Mouse (Mus musculus) hindbrain, embryonic 16.5 days (tissue): ENCODE results near the gene 4921536K21Rik. TPM values are rescaled to one million over a fixed set of nuclear protein-coding genes. Genes with fewer than 3 reads are reported as not detected.

Experiments
- ATAC-seq: fragments of 200-750 bp; cut with Nextera tagmentation; 2 replicates; pipeline ENCODE4 v1.8.0; 2017; ENCODE audit warnings: moderate TSS enrichment, moderate library complexity
- H3K27ac ChIP-seq: fragments of 300-500 bp; sonication (generic); 2 replicates; pipeline ENCODE4 v1.5.1; 2014; ENCODE audit warnings: low read depth, mild to moderate bottlenecking, control low read depth, low read length, moderate library complexity
- H3K27me3 ChIP-seq: fragments of 300-500 bp; sonication (generic); replicated peaks from 2 replicates; pipeline ENCODE4 v1.6.1; 2014; ENCODE audit warnings: low read length; ENCODE audit not compliant: control insufficient read depth, insufficient read depth
- H3K36me3 ChIP-seq: fragments of 300-500 bp; sonication (generic); 2 replicates; pipeline ENCODE4 v1.6.1; 2014; ENCODE audit warnings: mild to moderate bottlenecking, low read length, moderate library complexity, mixed read lengths; ENCODE audit not compliant: control insufficient read depth, insufficient read depth
- H3K4me1 ChIP-seq: fragments of 300-500 bp; sonication (generic); 2 replicates; pipeline ENCODE4 v1.6.1; 2014; ENCODE audit warnings: low read depth, low read length; ENCODE audit not compliant: control insufficient read depth, insufficient read depth
- H3K4me2 ChIP-seq: fragments of 300-500 bp; sonication (generic); 2 replicates; pipeline ENCODE4 v1.6.1; 2014; ENCODE audit warnings: mild to moderate bottlenecking, low read length, control low read depth, moderate library complexity
- H3K4me3 ChIP-seq: fragments of 300-500 bp; sonication (generic); 2 replicates; pipeline ENCODE4 v1.5.1; 2014; ENCODE audit warnings: mild to moderate bottlenecking, low read length, control low read depth, moderate library complexity
- H3K9ac ChIP-seq: fragments of 300-500 bp; sonication (generic); 2 replicates; pipeline ENCODE4 v1.6.1; 2014; ENCODE audit warnings: low read depth, mild to moderate bottlenecking, control low read depth, low read length, moderate library complexity
- H3K9me3 ChIP-seq: fragments of 300-500 bp; sonication (generic); 2 replicates; pipeline ENCODE4 v1.6.1; 2014; ENCODE audit warnings: mild to moderate bottlenecking, low read length, moderate library complexity; ENCODE audit not compliant: control insufficient read depth
- WGBS: fragments of 180-500 bp; shearing (Covaris S2); extraction: QIAGEN DNeasy Blood & Tissue Kit; methylation state at CpG from one replicate; pipeline ENCODE4 v1.1.7; 2014; 5-methylcytosine and 5-hydroxymethylcytosine counted together
- polyA plus RNA-seq: library from polyadenylated mRNA; unstranded; fragments of >200 nt; fragmentation: Nextera tagmentation; extraction: Ambion mirVana; gene quantifications from 2 replicates; pipeline ENCODE4 v1.2.1, GENCODE M21; 2015

Gene 4921536K21Rik
- polyA plus RNA-seq: 0.62 and 0.88 TPM in 2 replicates

- ATAC-seq: peak; percentile 99
- Histone ChIP-seq H3K27me3 (no peaks in the 10 kb centered on the region), H3K4me2 (peak within 1 kb of the TSS; percentile 71), H3K9ac (peak within 1 kb of the TSS; percentile 65), H3K27ac (peak within 1 kb of the TSS; percentile 68), H3K9me3 (no peaks in the 10 kb centered on the region), H3K4me3 (peak within 1 kb of the TSS; percentile 57), H3K36me3 (peaks cover 6% of the 10 kb centered on the region), H3K4me1 (peaks cover 6% of the 10 kb centered on the region)
- 2% methylated on average over 46 of the region's 46 CpGs for WGBS
These were observed at the start of gene 4921536K21Rik, which contains the start of gene Dusp18 for GRCm38 (mm10) chr11:3894406-3895281. TSS of gene 4921536K21Rik (minus strand) at chr11:3895098. TSS of gene Dusp18 (plus strand) at chr11:3895240.

DNA sequence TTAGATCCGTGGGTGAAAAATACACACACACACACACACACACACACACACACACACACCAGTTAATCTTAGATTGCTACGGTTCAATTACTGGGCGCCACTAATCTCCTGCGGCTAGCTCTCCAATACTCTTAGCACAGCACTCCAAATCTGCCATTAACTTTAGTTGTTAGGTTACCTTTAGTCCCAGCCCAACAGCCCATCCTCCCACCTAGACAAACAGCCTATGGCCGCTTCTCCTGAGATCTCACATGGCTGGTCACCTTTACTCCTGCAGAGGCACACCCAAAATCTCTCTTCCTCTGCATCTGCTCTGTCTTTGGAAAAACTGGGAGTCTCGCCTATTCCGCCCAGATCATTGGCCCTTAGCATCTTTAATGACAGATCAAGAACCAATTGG is 46.5 kb upstream of the 4921536K21Rik start:
- Histone ChIP-seq H3K9me3 (no peaks in the 10 kb centered on the region), H3K4me3 (no peak overlapping the region), H3K27ac (no peak overlapping the region), H3K4me2 (no peak overlapping the region), H3K4me1 (no peaks in the 10 kb centered on the region), H3K36me3 (no peaks in the 10 kb centered on the region), H3K27me3 (no peaks in the 10 kb centered on the region), H3K9ac (no peak overlapping the region)
- ATAC-seq: no peak
- 88% methylated on average over 7 of the region's 7 CpGs for WGBS

DNA sequence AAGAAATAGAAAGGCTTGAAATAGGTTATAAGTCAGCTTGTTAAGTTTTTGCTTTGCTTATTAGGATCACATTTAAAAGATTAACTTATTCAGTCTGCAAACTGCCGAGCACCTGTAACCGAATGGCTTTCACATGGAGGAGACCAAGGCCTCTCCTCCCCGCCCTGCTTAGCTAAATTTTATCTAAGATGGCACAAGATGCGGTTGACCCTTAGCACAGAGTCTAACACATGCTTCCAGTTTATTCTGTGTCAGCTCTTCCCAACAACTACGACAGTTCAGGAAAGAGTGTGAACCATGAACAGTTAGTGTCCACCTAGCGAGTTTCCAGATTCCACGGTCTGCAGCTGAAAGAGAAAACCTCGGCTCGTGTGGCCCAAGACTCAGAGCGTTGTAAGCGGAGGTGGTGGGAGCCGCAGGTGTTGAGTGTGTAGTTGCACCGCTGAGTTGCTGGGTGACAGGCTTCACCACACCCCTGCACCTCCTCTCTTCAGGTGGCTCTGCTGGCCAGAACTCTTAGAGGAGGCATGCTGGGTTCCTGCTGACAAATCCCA is 42.5 kb upstream of the 4921536K21Rik start:
- Histone ChIP-seq H3K4me1 (no peaks in the 10 kb centered on the region), H3K9me3 (no peaks in the 10 kb centered on the region), H3K4me3 (no peak overlapping the region), H3K9ac (no peak overlapping the region), H3K36me3 (no peaks in the 10 kb centered on the region), H3K27ac (no peak overlapping the region), H3K27me3 (no peaks in the 10 kb centered on the region), H3K4me2 (no peak overlapping the region)
- WGBS: 82% methylated on average over 13 of the region's 13 CpGs
- ATAC-seq: no peak

- ATAC-seq: no peak
- Histone ChIP-seq H3K27ac (no peak overlapping the region), H3K9ac (no peak overlapping the region), H3K9me3 (no peaks in the 10 kb centered on the region), H3K36me3 (no peaks in the 10 kb centered on the region), H3K27me3 (no peaks in the 10 kb centered on the region), H3K4me1 (peaks cover 5% of the 10 kb centered on the region; the same call in 1 of the 2 replicates), H3K4me3 (no peak overlapping the region), H3K4me2 (no peak overlapping the region)
- 78% methylated on average over 3 of the region's 3 CpGs for WGBS
These were observed 41.4 kb upstream of the 4921536K21Rik start for GRCm38 (mm10) chr11:3936318-3936717.

DNA sequence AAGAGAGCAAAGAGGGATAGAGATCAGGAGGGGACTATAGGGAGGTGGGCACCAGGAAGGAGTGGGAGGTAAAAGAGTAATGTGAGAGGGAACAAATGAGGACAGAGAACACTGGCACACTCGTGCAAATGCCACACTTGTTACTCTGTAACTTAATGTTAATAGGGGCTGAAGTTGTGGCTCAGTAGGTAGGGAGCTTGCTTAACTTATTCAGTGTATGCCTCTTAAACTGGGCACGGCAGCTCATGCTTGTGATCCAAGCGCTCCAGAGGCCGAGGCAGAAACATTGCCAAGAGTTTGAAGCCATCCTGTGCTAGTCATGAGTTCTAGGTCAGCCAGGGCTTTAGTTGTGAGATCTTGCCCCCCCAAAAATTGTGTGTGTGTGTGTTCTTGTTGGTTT is 40.2 kb upstream of the 4921536K21Rik start:
- H3K4me2 ChIP-seq: no peak overlapping the region
- 70% methylated on average over 4 of the region's 4 CpGs for WGBS
- no peak overlapping the region for H3K27ac ChIP-seq
- H3K4me3 ChIP-seq: no peak overlapping the region
- no peak overlapping the region for H3K9ac ChIP-seq
- no peaks in the 10 kb centered on the region for H3K36me3 ChIP-seq
- ATAC-seq: no peak
- no peaks in the 10 kb centered on the region for H3K27me3 ChIP-seq
- H3K9me3 ChIP-seq: no peaks in the 10 kb centered on the region
- peaks cover 11% of the 10 kb centered on the region for H3K4me1 ChIP-seq

DNA sequence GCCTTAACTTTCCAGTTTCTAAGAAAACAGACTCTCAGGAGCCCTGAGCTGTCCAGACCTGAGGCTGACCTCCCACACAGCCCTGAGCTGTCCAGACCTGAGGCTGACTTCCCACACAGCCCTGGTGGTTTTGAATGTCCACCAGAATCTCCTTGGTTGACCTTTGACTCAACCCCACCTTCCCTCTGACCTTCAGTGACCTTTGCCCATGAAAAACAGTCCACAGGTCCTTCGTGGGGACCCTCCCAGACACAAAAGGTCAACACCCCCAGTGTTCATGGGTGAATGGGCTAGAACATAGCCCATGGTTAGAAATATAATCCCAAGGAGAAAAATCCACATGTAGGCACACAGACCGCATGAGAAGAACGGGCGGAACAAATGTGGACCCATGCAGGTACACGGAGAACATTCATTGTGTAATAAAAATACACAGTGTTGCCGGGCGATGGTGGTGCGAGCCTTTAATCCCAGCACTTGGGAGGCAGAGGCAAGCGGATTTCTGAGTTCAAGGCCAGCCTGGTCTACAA is 38.9 kb upstream of the 4921536K21Rik start:
- 85% methylated on average over 9 of the region's 9 CpGs for WGBS
- no peak overlapping the region for H3K27ac ChIP-seq

GRCm38 (mm10) chr11:3931511-3932211 is 36.8 kb upstream of the 4921536K21Rik start, which contains the start of gene Tcn2:
TSS of gene Tcn2 (minus strand) at chr11:3932159.
- ATAC-seq: peak; percentile 66
- peaks cover 11% of the 10 kb centered on the region for H3K4me1 ChIP-seq
- H3K27me3 ChIP-seq: no peaks in the 10 kb centered on the region
- no peak within 1 kb of the TSS for H3K27ac ChIP-seq
- peak within 1 kb of the TSS; percentile 78 for H3K4me2 ChIP-seq
- WGBS: 1% methylated on average over 20 of the region's 26 CpGs
- peak within 1 kb of the TSS; percentile 58 for H3K9ac ChIP-seq
- peak within 1 kb of the TSS; percentile 49 for H3K4me3 ChIP-seq
- no peaks in the 10 kb centered on the region for H3K36me3 ChIP-seq
- no peaks in the 10 kb centered on the region for H3K9me3 ChIP-seq

More for the DNA sequence above, 38.9 kb upstream of the 4921536K21Rik start:
- no peak overlapping the region for H3K4me2 ChIP-seq
- no peaks in the 10 kb centered on the region for H3K36me3 ChIP-seq
- H3K9me3 ChIP-seq: no peaks in the 10 kb centered on the region
- ATAC-seq: no peak
- no peak overlapping the region for H3K9ac ChIP-seq
- no peak overlapping the region for H3K4me3 ChIP-seq
- H3K4me1 ChIP-seq: peaks cover 11% of the 10 kb centered on the region
- H3K27me3 ChIP-seq: no peaks in the 10 kb centered on the region

DNA sequence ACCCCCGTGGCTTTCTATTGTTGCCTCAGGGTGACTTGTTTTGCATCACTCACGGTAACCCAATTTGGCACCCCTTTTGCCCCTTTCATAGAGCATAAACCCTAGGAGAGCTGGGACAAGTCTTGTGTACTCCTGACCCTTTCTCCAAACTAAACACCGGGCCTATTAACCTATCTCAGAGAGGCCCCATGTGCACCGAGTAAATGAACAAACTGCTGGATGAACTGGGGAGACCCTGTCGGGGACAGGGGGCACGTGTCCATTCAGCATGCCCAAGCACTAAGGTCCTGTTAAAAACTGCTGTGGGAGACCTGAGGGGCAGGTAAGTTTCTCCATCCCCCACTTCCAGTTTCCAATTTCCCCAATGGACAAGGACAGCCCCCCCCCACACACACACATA is 36.0 kb upstream of the 4921536K21Rik start:
- peaks cover 11% of the 10 kb centered on the region for H3K4me1 ChIP-seq
- H3K4me2 ChIP-seq: peak overlapping the region; percentile 78
- H3K27me3 ChIP-seq: no peaks in the 10 kb centered on the region
- H3K9ac ChIP-seq: peak overlapping the region; percentile 58; the same call in 1 of the 2 replicates
- H3K36me3 ChIP-seq: no peaks in the 10 kb centered on the region
- no peak overlapping the region for H3K27ac ChIP-seq
- WGBS: 29% methylated on average over 6 of the region's 6 CpGs
- no peaks in the 10 kb centered on the region for H3K9me3 ChIP-seq
- peak overlapping the region; percentile 49 for H3K4me3 ChIP-seq
- ATAC-seq: no peak
